Mouse (Mus musculus) MEL (cell line): Measurements from ENCODE around the gene Anxa4.

Source experiments
- CHD1 ChIP-seq: IDR thresholded peaks from 2 replicates; pipeline ENCODE4 v1.6.1; 2012; ENCODE audit warnings: low read depth, mild to moderate bottlenecking, inconsistent platforms, low read length, improper control_type of control experiment
- CTCF ChIP-seq, 3 experiments: IDR thresholded peaks in 2 of 3; conservative IDR thresholded peaks in 1 of 3; 2 replicates each; pipeline ENCODE4 v1.5.1; 2011 to 2012; ENCODE audit warnings: low read length in 3 of 3, low read depth in 2 of 3, mild to moderate bottlenecking in 2 of 3, improper control_type of control experiment in 1 of 3, inconsistent platforms in 1 of 3, mixed read lengths in 1 of 3, moderate library complexity in 1 of 3; ENCODE audit not compliant: control insufficient read depth in 1 of 3, insufficient read depth in 1 of 3, poor library complexity in 1 of 3, severe bottlenecking in 1 of 3
- E2F4 ChIP-seq: IDR thresholded peaks from 2 replicates; pipeline ENCODE4 v1.6.1; 2011; ENCODE audit warnings: low read depth, low read length, improper control_type of control experiment, borderline replicate concordance
- EP300 ChIP-seq, 2 experiments: IDR thresholded peaks; 2 replicates each; pipeline ENCODE4 v1.6.1; 2011; ENCODE audit warnings: improper control_type of control experiment in 2 of 2, low read length in 2 of 2, low read depth in 1 of 2, mild to moderate bottlenecking in 1 of 2
- ETS1 ChIP-seq: IDR thresholded peaks from 2 replicates; pipeline ENCODE4 v1.6.1; 2012; ENCODE audit warnings: low read depth, mild to moderate bottlenecking, inconsistent platforms, low read length, improper control_type of control experiment, moderate library complexity
- GATA1 ChIP-seq: IDR thresholded peaks from 2 replicates; pipeline ENCODE4 v1.6.1; 2011; ENCODE audit warnings: low read depth, low read length, improper control_type of control experiment
- MAFK ChIP-seq: IDR thresholded peaks from 2 replicates; pipeline ENCODE4 v1.6.1; 2011; ENCODE audit warnings: low read depth, mild to moderate bottlenecking, low read length, improper control_type of control experiment, borderline replicate concordance
- MAX ChIP-seq: IDR thresholded peaks from 2 replicates; pipeline ENCODE4 v1.6.1; 2011; ENCODE audit warnings: low read length, improper control_type of control experiment
- POLR2A ChIP-seq, 2 experiments: IDR thresholded peaks; 2 replicates each; pipeline ENCODE4 v1.6.1; 2011 to 2012; ENCODE audit warnings: low read length in 2 of 2, mild to moderate bottlenecking in 2 of 2, control low read depth in 1 of 2, improper control_type of control experiment in 1 of 2, low read depth in 1 of 2, moderate library complexity in 1 of 2; ENCODE audit not compliant: control insufficient read depth in 1 of 2, insufficient read depth in 1 of 2, poor library complexity in 1 of 2
- POLR2AphosphoS5 ChIP-seq: IDR thresholded peaks from 2 replicates; pipeline ENCODE4 v1.6.1; 2012; ENCODE audit warnings: low read depth, borderline replicate concordance, mild to moderate bottlenecking, inconsistent platforms, low read length, moderate library complexity, mixed read lengths
- ZC3H11A ChIP-seq: IDR thresholded peaks from 2 replicates; pipeline ENCODE4 v1.6.1; 2012; ENCODE audit warnings: low read depth, mild to moderate bottlenecking, inconsistent platforms, low read length, improper control_type of control experiment
- ZNF384 ChIP-seq: IDR thresholded peaks from 2 replicates; pipeline ENCODE4 v1.6.1; 2012; ENCODE audit warnings: low read depth, mild to moderate bottlenecking, inconsistent platforms, low read length, improper control_type of control experiment

DNA sequence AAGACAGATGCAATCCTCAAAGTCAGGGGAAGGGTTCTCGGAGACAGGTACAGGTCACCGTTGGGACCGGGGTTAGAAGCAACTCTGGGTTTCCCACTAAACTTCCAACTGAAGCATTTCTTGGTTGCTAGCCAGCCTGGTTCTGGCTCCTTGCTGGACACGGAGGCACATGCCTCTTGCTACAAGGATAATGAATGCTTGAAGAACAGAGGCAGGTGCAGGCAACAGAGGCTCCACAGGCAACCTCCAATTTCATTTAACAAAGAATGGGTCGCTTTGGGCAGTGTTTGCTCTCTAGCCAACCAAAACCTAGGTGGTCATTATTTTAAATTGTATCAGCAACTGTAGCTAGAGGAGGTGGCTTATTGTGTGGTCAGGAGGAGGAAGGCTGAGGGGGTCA lies 573 bp upstream of the Anxa4 start:
- TF ChIP-seq CTCF (IDR thresholded peaks at IDR 0.05 in 2 of 3, conservative IDR thresholded peaks at IDR 0.05 in 1 of 3; ENCODE audit: control insufficient read depth in 1 of 3, insufficient read depth in 1 of 3, low read depth in 2 of 3, low read length in 3 of 3, poor library complexity in 1 of 3, severe bottlenecking in 1 of 3) (no peak), EP300 (IDR thresholded peaks at IDR 0.05; ENCODE audit: low read depth in 1 of 2, low read length in 2 of 2) (no peak), POLR2A (IDR thresholded peaks at IDR 0.05; ENCODE audit: control insufficient read depth in 1 of 2, insufficient read depth in 1 of 2, low read depth in 1 of 2, low read length in 2 of 2, poor library complexity in 1 of 2) (no peak), E2F4 (no peak), GATA1 (no peak), CHD1 (no peak), POLR2AphosphoS5 (no peak), MAFK (no peak), MAX (no peak), ZNF384 (no peak), ZC3H11A (no peak), ETS1 (no peak)
